Mouse (Mus musculus): ENCODE results near the gene Fam169b. TPM values are rescaled to one million over a fixed set of nuclear protein-coding genes. Genes with fewer than 3 reads are reported as not detected.

Gene Fam169b
- polyA plus RNA-seq, 1 experiment from 2014 or later, result 0.53 TPM

DNA sequence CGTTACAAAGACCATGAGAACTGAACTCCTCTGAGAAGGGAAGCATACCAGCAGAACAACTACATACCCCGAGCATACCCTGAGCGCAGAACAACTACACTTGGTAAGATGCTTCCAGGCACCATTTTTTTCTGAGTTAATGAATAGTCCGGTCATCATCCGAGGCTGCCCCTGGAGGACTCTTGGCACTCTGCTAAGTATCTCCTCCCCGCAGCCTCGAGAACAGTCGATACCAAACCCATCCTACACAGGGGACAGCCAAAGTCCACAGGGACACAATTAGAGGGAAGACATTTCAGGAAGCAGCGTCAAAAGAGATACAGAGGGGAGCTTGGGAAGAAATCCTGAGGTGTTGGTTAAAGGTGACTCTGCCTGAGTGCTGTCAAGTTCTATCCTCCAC, 32.4 kb upstream of the Fam169b start:
- H3K36me3 ChIP-seq (replicated peaks), result no peaks in the 10 kb centered on the region
- no peak overlapping the region for H3K9ac ChIP-seq
- 66% methylated on average over 9 of the region's 9 CpGs for WGBS (ENCODE audit: insufficient replicate concordance)
- H3K9me3 ChIP-seq (replicated peaks), result no peaks in the 10 kb centered on the region
- H3K4me1 ChIP-seq (replicated peaks), result no peaks in the 10 kb centered on the region
- H3K4me2 ChIP-seq, result no peak overlapping the region
- H3K4me3 ChIP-seq (replicated peaks), result no peak overlapping the region
- H3K27ac ChIP-seq (replicated peaks), result no peak overlapping the region
- ATAC-seq (ENCODE audit: insufficient read depth), result no peak
- no peaks in the 10 kb centered on the region for H3K27me3 ChIP-seq

DNA sequence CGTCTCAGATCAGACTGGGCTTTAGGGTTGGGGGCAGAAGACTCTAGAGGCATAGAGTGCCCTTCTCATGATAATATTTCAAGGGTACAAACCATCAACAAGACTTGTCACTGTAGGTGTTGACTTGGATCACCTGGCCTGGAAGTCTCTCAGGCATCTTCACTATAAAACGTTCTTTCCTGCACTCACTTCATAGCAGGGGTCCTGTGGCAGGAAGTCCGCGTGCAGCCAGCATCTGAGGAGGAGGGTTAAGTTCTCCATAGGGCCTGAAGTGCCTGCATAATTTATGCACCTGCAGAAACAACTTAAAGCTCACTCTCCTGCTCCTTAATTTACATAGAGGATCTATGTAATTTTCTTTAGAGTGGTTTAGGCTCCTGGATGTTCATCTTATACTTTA, 28.0 kb upstream of the Fam169b start:
- H3K9ac ChIP-seq, result no peak overlapping the region
- WGBS (ENCODE audit: insufficient replicate concordance), result 44% methylated on average over 4 of the region's 4 CpGs
- no peak for ATAC-seq (ENCODE audit: insufficient read depth)
- H3K36me3 ChIP-seq (replicated peaks), result no peaks in the 10 kb centered on the region
- no peaks in the 10 kb centered on the region for H3K27me3 ChIP-seq
- H3K4me2 ChIP-seq, result no peak overlapping the region
- H3K9me3 ChIP-seq (replicated peaks), result no peaks in the 10 kb centered on the region
- no peaks in the 10 kb centered on the region for H3K4me1 ChIP-seq (replicated peaks)
- H3K27ac ChIP-seq (replicated peaks), result no peak overlapping the region
- no peak overlapping the region for H3K4me3 ChIP-seq (replicated peaks)

DNA sequence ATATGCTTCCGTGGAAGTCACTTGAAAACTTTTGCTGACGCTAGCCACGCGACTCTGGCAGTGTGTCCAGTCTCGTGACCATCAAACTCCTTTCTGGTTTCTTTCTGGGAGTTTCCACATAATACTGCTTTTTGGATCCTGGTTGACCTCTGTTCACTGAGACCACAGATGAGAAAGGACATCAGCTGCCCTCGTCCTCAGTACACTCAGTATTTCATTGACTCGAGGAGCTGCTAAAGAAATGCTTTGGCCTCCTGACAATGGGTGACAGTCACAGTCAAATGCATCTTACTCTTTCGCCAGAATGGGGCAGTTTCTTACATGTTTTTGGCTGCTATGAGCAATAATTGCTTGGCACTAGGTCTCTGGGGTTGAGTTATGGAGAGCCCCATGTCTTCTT, 27.4 kb upstream of the Fam169b start:
- no peak for ATAC-seq (ENCODE audit: insufficient read depth)
- WGBS (ENCODE audit: insufficient replicate concordance), result 67% methylated on average over 8 of the region's 8 CpGs
- Histone ChIP-seq H3K4me2 (no peak overlapping the region), H3K9ac (no peak overlapping the region), H3K9me3 (replicated peaks) (no peaks in the 10 kb centered on the region), H3K4me1 (replicated peaks) (no peaks in the 10 kb centered on the region), H3K27ac (replicated peaks) (no peak overlapping the region), H3K36me3 (replicated peaks) (no peaks in the 10 kb centered on the region), H3K4me3 (replicated peaks) (no peak overlapping the region), H3K27me3 (no peaks in the 10 kb centered on the region)

DNA sequence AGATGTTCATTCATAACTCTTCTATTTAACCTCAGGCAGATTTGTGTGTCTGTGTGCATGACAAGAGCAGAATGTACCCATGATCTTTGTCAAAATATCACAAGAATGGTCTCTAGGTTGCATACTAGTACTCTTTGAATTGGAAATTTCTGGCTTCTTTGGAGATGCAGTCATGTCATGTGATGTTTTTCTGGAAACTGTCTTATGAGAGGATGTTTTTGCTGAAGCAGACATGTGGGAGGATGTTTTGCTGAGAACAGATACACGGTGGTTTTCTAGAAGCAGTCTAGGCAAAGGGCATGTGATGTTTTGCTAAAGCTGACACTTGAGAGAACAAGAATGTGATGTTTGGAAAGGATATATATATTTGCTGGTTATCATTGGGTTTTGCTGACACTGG, 23.2 kb upstream of the Fam169b start:
- ATAC-seq (ENCODE audit: insufficient read depth), result no peak
- H3K4me2 ChIP-seq, result no peak overlapping the region
- H3K9me3 ChIP-seq (replicated peaks), result no peaks in the 10 kb centered on the region
- no peaks in the 10 kb centered on the region for H3K4me1 ChIP-seq (replicated peaks)
- no peak overlapping the region for H3K4me3 ChIP-seq (replicated peaks)
- 63% methylated on average over 1 of the region's 1 CpGs for WGBS (ENCODE audit: insufficient replicate concordance)
- no peak overlapping the region for H3K27ac ChIP-seq (replicated peaks)
- no peak overlapping the region for H3K9ac ChIP-seq
- no peaks in the 10 kb centered on the region for H3K27me3 ChIP-seq
- no peaks in the 10 kb centered on the region for H3K36me3 ChIP-seq (replicated peaks)

DNA sequence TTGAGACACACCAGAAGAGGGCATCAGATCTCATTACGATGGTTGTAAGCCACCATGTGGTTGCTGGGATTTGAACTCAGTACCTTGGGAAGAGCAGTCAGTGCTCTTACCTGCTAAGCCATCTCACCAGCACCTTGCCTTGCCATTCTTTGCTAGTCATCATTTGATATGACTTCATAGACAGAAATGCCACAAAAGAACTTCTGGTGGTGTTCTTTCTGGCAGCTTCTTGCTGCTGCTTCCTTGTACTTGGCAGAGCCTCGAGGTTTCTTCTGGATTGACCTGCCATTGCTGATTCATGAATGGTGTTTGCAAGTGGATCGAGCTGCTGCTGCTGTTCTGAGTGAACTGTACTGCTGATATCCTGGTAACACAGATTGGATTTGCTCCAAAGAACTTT, 22.7 kb upstream of the Fam169b start:
- H3K27me3 ChIP-seq, result no peaks in the 10 kb centered on the region
- H3K27ac ChIP-seq (replicated peaks), result no peak overlapping the region
- H3K36me3 ChIP-seq (replicated peaks), result no peaks in the 10 kb centered on the region
- H3K4me2 ChIP-seq, result no peak overlapping the region
- ATAC-seq (ENCODE audit: insufficient read depth), result no peak
- H3K4me1 ChIP-seq (replicated peaks), result no peaks in the 10 kb centered on the region
- 52% methylated on average over 3 of the region's 3 CpGs for WGBS (ENCODE audit: insufficient replicate concordance)
- H3K4me3 ChIP-seq (replicated peaks), result no peak overlapping the region
- no peak overlapping the region for H3K9ac ChIP-seq
- H3K9me3 ChIP-seq (replicated peaks), result no peaks in the 10 kb centered on the region

DNA sequence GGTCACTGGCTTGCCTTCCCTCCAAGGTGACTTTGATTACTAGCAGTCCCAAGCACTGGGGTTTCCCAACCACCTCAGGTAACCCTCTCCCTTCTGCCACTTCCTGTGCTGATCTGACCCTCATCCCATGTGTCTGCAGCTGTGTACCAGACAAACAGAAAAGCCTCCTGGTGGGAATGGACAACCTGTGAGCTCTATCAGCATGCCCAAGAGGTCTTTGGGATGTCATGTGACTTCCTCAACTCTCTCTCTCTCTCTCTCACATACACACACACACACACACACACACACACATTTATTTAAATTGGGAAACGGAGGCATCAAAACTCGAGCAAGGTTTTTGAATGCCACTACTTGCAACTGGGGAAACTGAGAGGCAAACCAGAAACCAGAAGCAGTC, 15.9 kb upstream of the Fam169b start:
- no peak overlapping the region for H3K27ac ChIP-seq (replicated peaks)
- H3K27me3 ChIP-seq, result no peaks in the 10 kb centered on the region
- H3K4me2 ChIP-seq, result no peak overlapping the region
- WGBS (ENCODE audit: insufficient replicate concordance), result 40% methylated on average over 2 of the region's 2 CpGs
- H3K4me3 ChIP-seq (replicated peaks), result no peak overlapping the region
- H3K9ac ChIP-seq, result no peak overlapping the region
- no peaks in the 10 kb centered on the region for H3K4me1 ChIP-seq (replicated peaks)
- H3K9me3 ChIP-seq (replicated peaks), result no peaks in the 10 kb centered on the region
- H3K36me3 ChIP-seq (replicated peaks), result no peaks in the 10 kb centered on the region
- ATAC-seq (ENCODE audit: insufficient read depth), result no peak

DNA sequence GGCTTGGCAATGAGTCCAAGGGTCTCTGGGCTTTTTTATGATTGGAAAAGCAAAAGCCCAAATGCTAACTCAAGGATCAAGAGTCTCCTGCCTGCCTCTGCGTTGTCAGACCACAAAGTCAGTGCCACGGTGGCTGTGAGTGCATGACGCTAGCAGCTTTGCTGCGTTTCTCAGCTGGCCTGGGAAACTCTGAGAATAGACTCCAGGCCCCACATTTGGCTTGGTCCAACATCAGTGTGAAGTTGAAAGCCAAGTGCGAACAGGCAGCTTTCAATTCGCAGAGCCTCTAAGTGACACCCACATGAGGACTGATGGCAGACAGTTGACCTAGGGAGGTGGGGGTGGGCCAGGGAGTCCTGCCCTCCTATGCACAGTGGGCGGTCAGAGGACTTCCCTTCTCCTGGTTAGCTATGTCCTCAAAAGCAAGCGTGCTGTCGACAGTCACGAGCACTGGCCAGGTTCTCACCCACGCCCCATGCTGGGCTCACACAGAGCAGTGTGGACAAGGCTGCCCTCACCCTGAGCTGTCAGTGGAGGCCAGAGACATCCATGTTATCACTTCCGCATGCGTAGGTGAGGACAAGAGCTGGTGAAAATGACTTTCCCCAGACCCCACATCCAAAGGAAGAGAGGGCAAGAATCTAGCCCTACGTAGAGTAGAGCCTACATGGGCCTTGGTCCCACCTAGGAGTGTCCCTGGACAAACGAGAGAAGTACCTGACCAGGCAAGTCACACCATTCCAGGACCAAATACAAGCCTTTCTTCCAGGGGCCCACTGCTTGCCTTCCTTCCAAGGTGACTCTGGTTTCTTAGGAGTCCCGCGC, 15.1 kb upstream of the Fam169b start:
- peaks cover 4% of the 10 kb centered on the region for H3K27me3 ChIP-seq
- H3K4me3 ChIP-seq (replicated peaks), result no peak overlapping the region
- H3K4me1 ChIP-seq (replicated peaks), result no peaks in the 10 kb centered on the region
- H3K9ac ChIP-seq, result no peak overlapping the region
- ATAC-seq (ENCODE audit: insufficient read depth), result no peak
- no peaks in the 10 kb centered on the region for H3K9me3 ChIP-seq (replicated peaks)
- 60% methylated on average over 17 of the region's 17 CpGs for WGBS (ENCODE audit: insufficient replicate concordance)
- H3K27ac ChIP-seq (replicated peaks), result no peak overlapping the region
- H3K4me2 ChIP-seq, result no peak overlapping the region
- no peaks in the 10 kb centered on the region for H3K36me3 ChIP-seq (replicated peaks)

DNA sequence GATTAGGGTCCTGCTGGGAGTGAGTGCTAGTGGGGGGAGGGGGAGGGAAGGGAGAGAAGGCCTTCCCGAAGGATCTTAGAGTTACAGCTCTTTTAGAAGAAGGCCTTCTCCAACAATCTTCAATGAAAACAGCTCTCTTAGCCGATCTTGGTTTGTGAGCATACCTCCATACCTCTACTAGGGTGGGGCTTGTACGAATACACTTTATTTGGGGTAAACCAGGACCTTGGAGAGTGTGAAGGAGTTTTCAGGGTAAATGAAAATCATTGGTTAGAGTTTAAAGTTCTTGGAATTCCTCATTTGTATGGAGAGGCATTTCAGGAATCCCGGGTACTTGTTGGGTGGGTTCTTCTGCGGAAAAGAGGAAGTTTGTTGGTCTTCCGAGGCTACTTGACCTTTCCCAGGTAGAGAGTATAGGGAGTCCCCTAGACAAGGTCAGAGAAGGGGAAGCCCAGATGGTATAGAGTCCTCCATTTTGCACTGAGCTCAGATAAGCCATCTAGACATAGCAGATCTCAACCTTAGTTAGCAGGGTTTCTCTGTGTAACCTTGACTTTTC, 14.0 kb upstream of the Fam169b start:
- Histone ChIP-seq H3K36me3 (replicated peaks) (no peaks in the 10 kb centered on the region), H3K4me2 (no peak overlapping the region), H3K4me1 (replicated peaks) (peaks cover 4% of the 10 kb centered on the region; the same call in 1 of the 2 replicates), H3K4me3 (replicated peaks) (no peak overlapping the region), H3K9me3 (replicated peaks) (no peaks in the 10 kb centered on the region), H3K9ac (no peak overlapping the region), H3K27ac (replicated peaks) (no peak overlapping the region), H3K27me3 (peaks cover 14% of the 10 kb centered on the region)
- WGBS (ENCODE audit: insufficient replicate concordance), result 55% methylated on average over 6 of the region's 6 CpGs
- ATAC-seq (ENCODE audit: insufficient read depth), result no peak

DNA sequence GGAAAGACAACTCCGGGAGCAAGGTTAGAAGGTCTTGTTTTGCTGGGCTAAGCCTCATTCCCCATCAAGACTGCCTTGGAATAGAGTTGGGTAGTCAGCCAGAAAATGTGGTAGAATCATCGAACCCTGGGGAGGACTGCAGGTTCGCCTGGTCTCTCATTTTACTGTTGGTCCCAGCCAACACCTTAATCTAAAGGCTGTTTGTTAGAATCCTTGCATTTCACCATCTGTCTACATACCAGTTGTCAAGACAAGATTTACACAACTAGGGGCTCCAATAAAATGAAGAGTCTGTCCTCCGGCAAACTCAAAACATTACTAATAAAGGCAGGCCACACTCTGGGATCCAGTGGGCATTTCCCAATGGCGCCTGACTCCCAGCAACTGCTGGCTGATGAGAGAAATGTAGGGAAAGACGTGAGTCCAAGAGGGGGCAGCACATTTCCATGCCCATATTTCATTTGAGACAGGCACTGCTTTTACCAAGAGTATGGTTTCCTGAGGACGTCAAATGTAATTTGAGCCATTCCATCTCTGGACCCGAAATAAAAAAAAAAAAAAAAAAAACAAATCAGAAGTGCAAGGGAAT, 10.9 kb upstream of the Fam169b start:
- Histone ChIP-seq H3K9me3 (replicated peaks) (no peaks in the 10 kb centered on the region), H3K9ac (no peak overlapping the region), H3K4me2 (no peak overlapping the region), H3K27me3 (peaks cover 33% of the 10 kb centered on the region), H3K4me3 (replicated peaks) (no peak overlapping the region), H3K4me1 (replicated peaks) (peaks cover 4% of the 10 kb centered on the region; the same call in 1 of the 2 replicates), H3K36me3 (replicated peaks) (no peaks in the 10 kb centered on the region), H3K27ac (replicated peaks) (no peak overlapping the region)
- ATAC-seq (ENCODE audit: insufficient read depth), result no peak
- 56% methylated on average over 8 of the region's 8 CpGs for WGBS (ENCODE audit: insufficient replicate concordance)

DNA sequence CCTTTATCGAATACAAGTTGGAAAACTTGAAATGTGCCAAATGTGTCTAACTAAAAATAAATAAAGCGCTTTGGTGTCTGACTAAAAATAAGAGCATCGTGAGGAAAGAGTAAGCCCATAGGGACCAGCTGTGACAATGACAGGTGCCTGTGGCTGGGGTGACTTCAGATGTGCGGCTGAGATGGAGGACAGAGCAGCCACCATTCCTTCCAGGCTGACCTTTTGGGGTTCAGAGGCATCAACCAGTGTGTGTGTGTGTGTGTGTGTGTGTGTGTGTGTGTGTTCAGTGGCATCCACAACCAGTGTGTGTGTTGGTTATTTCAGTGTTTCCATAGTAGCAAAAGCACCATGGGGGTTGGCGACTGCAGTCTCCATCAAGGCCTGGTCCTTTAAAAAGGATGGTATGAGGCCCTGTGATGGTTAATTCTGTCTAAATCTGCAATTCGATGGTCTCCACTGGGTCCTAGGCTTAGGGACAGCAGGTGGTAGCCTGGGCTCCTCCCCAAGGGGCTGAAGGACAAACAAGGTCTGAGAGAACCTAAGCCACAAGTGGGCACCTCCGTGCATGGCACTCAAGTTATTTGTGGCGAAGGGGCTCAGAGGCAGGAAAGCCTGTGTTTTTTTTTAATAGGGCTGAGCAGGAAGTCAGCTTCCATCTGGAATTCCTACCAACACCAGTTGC, 10.2 kb upstream of the Fam169b start:
- 62% methylated on average over 8 of the region's 8 CpGs for WGBS (ENCODE audit: insufficient replicate concordance)
- Histone ChIP-seq H3K36me3 (replicated peaks) (no peaks in the 10 kb centered on the region), H3K9ac (no peak overlapping the region), H3K9me3 (replicated peaks) (no peaks in the 10 kb centered on the region), H3K4me1 (replicated peaks) (peaks cover 4% of the 10 kb centered on the region; the same call in 1 of the 2 replicates), H3K4me3 (replicated peaks) (no peak overlapping the region), H3K27ac (replicated peaks) (no peak overlapping the region), H3K4me2 (peak overlapping the region; percentile 51), H3K27me3 (peaks cover 33% of the 10 kb centered on the region)
- ATAC-seq (ENCODE audit: insufficient read depth), result no peak

DNA sequence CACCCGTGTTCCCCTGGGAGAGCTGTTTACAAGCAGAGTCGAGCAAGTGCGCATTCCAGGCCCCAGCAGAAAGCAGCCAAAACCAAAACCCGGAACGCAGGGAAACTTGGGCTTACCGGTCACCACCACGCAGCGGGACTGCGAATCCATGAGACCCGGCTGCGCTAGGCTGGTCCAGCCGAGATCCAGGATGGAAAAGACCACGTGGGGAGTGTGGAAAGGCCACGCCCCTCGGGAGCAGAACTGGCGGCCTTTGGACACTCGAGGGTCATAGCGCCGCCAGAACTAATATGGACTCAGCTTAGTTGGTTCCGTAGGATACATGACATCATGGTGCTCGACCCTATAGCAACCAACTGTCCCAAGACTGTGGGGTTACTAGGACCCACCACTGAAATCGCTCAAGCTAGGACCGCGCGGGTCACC, 9.6 kb upstream of the Fam169b start, which contains the start of gene Pgpep1l:
Pgpep1l (minus strand) TSS at position 206 of the 426 bp plus-strand sequence.
- H3K9me3 ChIP-seq (replicated peaks), result no peaks in the 10 kb centered on the region
- no peak; the same call in 1 of the 2 replicates for ATAC-seq (ENCODE audit: insufficient read depth)
- whole genome bisulfite sequencing (ENCODE audit: insufficient replicate concordance), result 17% methylated on average over 25 of the region's 25 CpGs
- no peak within 1 kb of the TSS for H3K9ac ChIP-seq
- no peak within 1 kb of the TSS for H3K27ac ChIP-seq (replicated peaks)
- peak within 1 kb of the TSS; percentile 51 for H3K4me2 ChIP-seq
- H3K36me3 ChIP-seq (replicated peaks), result no peaks in the 10 kb centered on the region
- peak within 1 kb of the TSS; percentile 27; the same call in 1 of the 2 replicates for H3K4me3 ChIP-seq (replicated peaks)
- H3K4me1 ChIP-seq (replicated peaks), result peaks cover 4% of the 10 kb centered on the region; the same call in 1 of the 2 replicates
- peaks cover 33% of the 10 kb centered on the region for H3K27me3 ChIP-seq
